Mouse (Mus musculus): ENCODE results near the gene Scamp1.

- TF ChIP-seq CTCF (conservative IDR thresholded peaks at IDR 0.05; ENCODE audit: insufficient read depth, insufficient read length, low read depth, low read length) (no peak), POLR2A (IDR thresholded peaks at IDR 0.05; ENCODE audit: low read depth, low read length) (no peak)
Measured at GRCm38 (mm10) chr13:94255176-94255575, 30.5 kb downstream of the Scamp1 start.
